Mouse (Mus musculus): ENCODE results near the gene 1700029H14Rik.

The 1700029H14Rik gene

DNA sequence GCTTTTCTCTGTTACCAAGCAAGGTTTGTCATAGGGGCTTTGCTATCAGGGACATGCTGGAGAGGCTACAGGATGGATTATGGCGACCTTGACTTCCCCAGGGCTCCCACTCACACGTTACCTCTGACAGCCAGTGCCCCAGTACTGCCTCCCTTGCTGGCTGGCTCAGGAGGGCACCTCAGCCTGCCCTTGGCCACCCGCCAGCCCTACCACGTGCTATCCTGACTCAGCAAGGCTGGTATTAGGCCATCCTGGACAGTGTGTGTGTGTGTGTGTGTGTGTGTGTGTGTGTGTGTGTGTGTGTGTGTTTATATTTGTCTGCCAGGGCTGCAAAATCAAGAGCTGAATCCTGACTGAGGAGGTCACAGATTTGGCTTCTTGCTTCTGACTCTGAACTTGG is 55.4 kb downstream of the 1700029H14Rik start:
- no peak for DNase-seq (ENCODE audit: low spot score in 2 of 2)

DNA sequence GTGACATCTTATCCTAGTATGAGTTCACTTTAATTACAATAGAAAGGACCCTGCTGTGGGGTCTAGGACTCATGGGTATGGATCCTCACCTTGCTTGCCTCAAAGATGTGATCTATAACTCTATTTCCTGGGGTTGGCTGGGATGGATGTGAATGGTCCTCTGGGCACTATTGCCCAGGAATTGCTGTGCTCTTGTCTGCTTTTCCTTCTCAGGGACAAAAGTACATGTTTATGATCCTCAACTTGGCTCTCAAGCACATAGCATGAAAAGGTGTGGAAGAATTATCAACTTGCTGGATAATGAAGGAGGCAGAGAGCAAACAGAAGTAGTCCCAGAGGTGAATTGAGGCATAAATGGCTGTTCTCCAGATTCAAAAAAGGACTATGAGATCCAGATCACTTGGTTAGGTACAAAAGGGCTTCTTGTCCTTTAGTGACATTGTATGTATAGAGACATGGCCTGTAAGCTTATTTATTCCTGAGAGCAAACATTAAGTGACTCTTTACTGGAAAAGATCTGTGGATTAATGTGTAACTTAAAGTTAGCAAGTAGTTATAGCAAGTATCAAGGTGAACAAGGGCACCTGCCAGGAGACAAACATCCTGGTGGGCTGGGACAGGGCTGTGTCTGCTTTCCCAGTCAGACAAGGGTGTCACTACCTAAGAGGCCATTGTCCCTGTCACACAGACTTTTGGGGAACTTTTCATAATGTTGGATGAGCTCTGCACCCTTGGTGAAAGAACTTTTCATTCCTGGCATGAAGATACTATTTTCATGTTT is 57.2 kb downstream of the 1700029H14Rik start:
- DNase-seq (ENCODE audit: low spot score in 2 of 2), result no peak

DNA sequence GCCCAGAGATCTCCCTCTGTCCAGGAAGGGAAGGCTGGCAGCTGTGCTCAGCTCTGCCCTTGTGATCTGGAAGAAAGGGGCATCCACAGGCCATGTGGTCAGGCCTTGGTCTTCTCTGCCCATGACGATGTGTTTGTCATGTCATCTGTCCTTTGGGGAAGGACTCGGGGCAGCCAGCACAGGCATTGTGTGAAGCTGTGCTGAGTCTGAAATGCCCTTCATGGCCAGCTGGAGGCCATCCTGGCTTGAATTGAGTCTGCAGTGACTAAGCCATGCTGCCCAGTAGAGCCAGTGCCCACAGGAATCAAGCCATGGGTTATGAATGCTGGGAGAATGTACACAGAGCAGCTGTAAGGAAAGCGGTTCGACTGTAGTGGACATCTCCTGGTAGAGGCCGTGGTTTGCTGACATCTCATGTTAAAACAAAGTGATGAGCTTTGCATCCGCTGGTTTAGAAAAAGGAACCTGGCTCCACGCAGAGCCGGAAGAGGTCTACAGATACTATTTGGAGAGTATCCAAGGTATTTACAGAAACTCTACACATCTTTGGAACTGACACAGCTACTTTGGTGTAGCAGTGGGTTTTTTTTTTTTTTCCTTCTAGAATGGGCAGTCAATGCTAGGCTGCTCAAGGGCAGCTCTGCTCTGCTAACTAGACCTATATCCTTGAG is 58.2 kb downstream of the 1700029H14Rik start:
- DNase-seq (ENCODE audit: low spot score in 2 of 2), result no peak

- DNase-seq (ENCODE audit: low spot score in 2 of 2), result no peak
Observed at GRCm38 (mm10) chr8:13501221-13501620, 61.0 kb downstream of the 1700029H14Rik start.

Data from frontal cortex, postnatal 10 days (tissue).